Mouse (Mus musculus) E14TG2a.4 (cell line): ENCODE results near the gene Olig2.
A peak's percentile ranks its signal among the peaks of the same experiment; 100 is the strongest.
"Not testable (repeated sequence)": the region's sequence is repeated elsewhere in the genome, so short reads cannot be mapped to it uniquely, and the experiment has no call there.

Source experiments
- H3K27me3 ChIP-seq: 2 replicates; pipeline ENCODE4 v1.6.1; 2014; ENCODE audit warnings: low read length, control low read depth; ENCODE audit not compliant: insufficient read depth
- H3K36me3 ChIP-seq: 2 replicates; pipeline ENCODE4 v1.6.1; 2014; ENCODE audit warnings: low read length, control low read depth; ENCODE audit not compliant: insufficient read depth
- H3K4me1 ChIP-seq: replicated peaks from 2 replicates; pipeline ENCODE4 v1.6.1; 2014; ENCODE audit warnings: low read depth, low read length, control low read depth
- H3K4me3 ChIP-seq: replicated peaks from 2 replicates; pipeline ENCODE4 v1.5.1; 2014; ENCODE audit warnings: mild to moderate bottlenecking, low read length
- H3K9me3 ChIP-seq: 2 replicates; pipeline ENCODE4 v1.6.1; 2014; ENCODE audit warnings: low read length, control low read depth
- CTCF ChIP-seq: conservative IDR thresholded peaks from 2 replicates; pipeline ENCODE4 v1.5.1; 2014; ENCODE audit warnings: low read length
- NANOG ChIP-seq: IDR thresholded peaks from 2 replicates; pipeline ENCODE4 v1.6.1; 2014; ENCODE audit warnings: borderline replicate concordance, low read length, mixed read lengths
- POU5F1 ChIP-seq: IDR thresholded peaks from 2 replicates; pipeline ENCODE4 v1.6.1; 2014; ENCODE audit warnings: low read length, borderline replicate concordance

Gene Olig2

GRCm38 (mm10) chr16:91229643-91230042 is 4.4 kb downstream of the Olig2 start:
- H3K27me3 ChIP-seq, result peaks cover 98% of the 10 kb centered on the region
- TF ChIP-seq POU5F1, result no peak
- no peak for TF ChIP-seq NANOG
- TF ChIP-seq CTCF, result no peak
- no peaks in the 10 kb centered on the region for H3K36me3 ChIP-seq
- peaks cover 52% of the 10 kb centered on the region for H3K4me1 ChIP-seq
- H3K9me3 ChIP-seq, result no peaks in the 10 kb centered on the region
- H3K4me3 ChIP-seq, result no peak overlapping the region

GRCm38 (mm10) chr16:91231781-91232469 is 6.7 kb downstream of the Olig2 start:
- Histone ChIP-seq H3K9me3 (no peaks in the 10 kb centered on the region), H3K4me1 (peaks cover 33% of the 10 kb centered on the region), H3K36me3 (no peaks in the 10 kb centered on the region), H3K27me3 (peaks cover 92% of the 10 kb centered on the region), H3K4me3 (peak overlapping the region; percentile 41)
- TF ChIP-seq CTCF, result no peak
- TF ChIP-seq POU5F1, result no peak
- TF ChIP-seq NANOG, result no peak

- Histone ChIP-seq H3K27me3 (peaks cover 87% of the 10 kb centered on the region), H3K9me3 (no peaks in the 10 kb centered on the region), H3K4me1 (peaks cover 28% of the 10 kb centered on the region), H3K4me3 (peak overlapping the region; percentile 41), H3K36me3 (no peaks in the 10 kb centered on the region)
- TF ChIP-seq CTCF, result no peak
- TF ChIP-seq POU5F1, result no peak
- TF ChIP-seq NANOG, result no peak
These were observed 7.4 kb downstream of the Olig2 start for GRCm38 (mm10) chr16:91232470-91233240.

GRCm38 (mm10) chr16:91233241-91233944 is 8.1 kb downstream of the Olig2 start:
- Histone ChIP-seq H3K27me3 (peaks cover 87% of the 10 kb centered on the region), H3K4me1 (peaks cover 27% of the 10 kb centered on the region), H3K4me3 (no peak overlapping the region), H3K9me3 (no peaks in the 10 kb centered on the region), H3K36me3 (no peaks in the 10 kb centered on the region)
- TF ChIP-seq NANOG (no peak), POU5F1 (no peak), CTCF (no peak)

- H3K27me3 ChIP-seq, result peaks cover 56% of the 10 kb centered on the region
- H3K9me3 ChIP-seq, result no peaks in the 10 kb centered on the region
- no peak overlapping the region for H3K4me3 ChIP-seq
- TF ChIP-seq CTCF (no peak), POU5F1 (no peak), NANOG (no peak)
- no peaks in the 10 kb centered on the region for H3K4me1 ChIP-seq
- no peaks in the 10 kb centered on the region for H3K36me3 ChIP-seq
These were observed 13.8 kb downstream of the Olig2 start for GRCm38 (mm10) chr16:91239024-91239423.

- Histone ChIP-seq H3K27me3 (peaks cover 15% of the 10 kb centered on the region), H3K4me3 (no peak overlapping the region), H3K4me1 (no peaks in the 10 kb centered on the region), H3K9me3 (no peaks in the 10 kb centered on the region), H3K36me3 (no peaks in the 10 kb centered on the region)
- TF ChIP-seq NANOG, result no peak
- no peak for TF ChIP-seq POU5F1
- no peak for TF ChIP-seq CTCF
These were observed 21.0 kb downstream of the Olig2 start for GRCm38 (mm10) chr16:91246292-91246691.

GRCm38 (mm10) chr16:91255419-91256164 is 30.3 kb downstream of the Olig2 start:
- H3K36me3 ChIP-seq, H3K4me3 ChIP-seq, H3K9me3 ChIP-seq, H3K4me1 ChIP-seq: not testable (repeated sequence)
- peaks cover 39% of the 10 kb centered on the region for H3K27me3 ChIP-seq

- Histone ChIP-seq H3K9me3 (no peaks in the 10 kb centered on the region), H3K4me3 (no peak overlapping the region), H3K36me3 (no peaks in the 10 kb centered on the region), H3K27me3 (peaks cover 44% of the 10 kb centered on the region), H3K4me1 (peaks cover 8% of the 10 kb centered on the region)
- TF ChIP-seq POU5F1 (no peak), CTCF (no peak), NANOG (no peak)
These were observed 33.7 kb downstream of the Olig2 start for GRCm38 (mm10) chr16:91258956-91259355.
